In the genomic region with DNA sequence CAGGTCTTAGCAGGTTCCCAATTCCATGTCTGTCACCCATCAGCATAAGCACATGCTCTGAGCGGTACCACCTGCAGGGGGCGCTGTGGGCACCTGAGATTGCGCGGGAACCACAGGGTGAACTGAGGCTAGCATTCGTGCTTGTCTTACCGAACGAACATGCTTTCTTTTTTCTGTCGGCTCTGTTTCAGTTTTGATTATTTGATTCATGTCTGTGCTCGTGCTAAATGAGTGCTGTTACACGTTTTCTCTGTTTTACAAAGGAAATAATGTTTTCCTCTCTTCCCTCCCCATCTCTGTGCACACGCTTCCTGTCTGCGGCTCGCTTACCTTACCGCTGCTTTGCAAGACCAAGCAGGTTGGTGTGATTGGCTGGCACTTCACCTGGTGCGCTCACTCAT, we compare ENCODE assay signal across 10 mouse cellular contexts. TPM values are rescaled to one million over a fixed set of nuclear protein-coding genes. Genes with fewer than 3 reads are reported as not detected.
DNase-seq lines count a peak whose midpoint lies in the region; ATAC-seq and TF ChIP-seq lines count a peak whose summit lies in the region.
"Had no signal": no experiment of that assay in that cellular context is flagged by ENCODE, and none has a peak within 500 bp of the region (broad histone marks: within the 10 kb centered on the region; RNA-seq: fewer than 3 reads in every experiment).

No protein-coding gene starts in this region.

- TF ChIP-seq CTCF in stomach, postnatal 0 days (IDR thresholded peaks at IDR 0.05; ENCODE audit: low read depth) = peak; percentile 74

- TF ChIP-seq EP300 in stomach, postnatal 0 days (optimal IDR thresholded peaks at IDR 0.05) = no peak

- ATAC-seq in forebrain, embryonic 16.5 days = no peak
- no peak for ATAC-seq in stomach, postnatal 0 days (ENCODE audit: low FRiP score, low TSS enrichment)

- H3K4me3 ChIP-seq in forebrain, embryonic 10.5 days = no peak overlapping the region; the same call in 1 of the 2 replicates
- H3K4me3 ChIP-seq in forebrain, embryonic 16.5 days (replicated peaks; ENCODE audit: low read length) = no peak overlapping the region
- no peak overlapping the region for H3K4me3 ChIP-seq in stomach, postnatal 0 days (ENCODE audit: low read depth, low read length)
- H3K4me3 ChIP-seq: limb, embryonic 13.5 days had no signal

- H3K9me3 ChIP-seq in forebrain, embryonic 10.5 days = no peaks in the 10 kb centered on the region
- H3K9me3 ChIP-seq in forebrain, embryonic 16.5 days (ENCODE audit: control insufficient read depth, low read length) = no peaks in the 10 kb centered on the region
- H3K9me3 ChIP-seq in stomach, postnatal 0 days (ENCODE audit: control insufficient read depth, low read length) = no peaks in the 10 kb centered on the region
- H3K9me3 ChIP-seq: limb, embryonic 13.5 days had no signal

- peaks cover 95% of the 10 kb centered on the region for H3K36me3 ChIP-seq in forebrain, embryonic 10.5 days (replicated peaks)
- H3K36me3 ChIP-seq in forebrain, embryonic 16.5 days (ENCODE audit: control insufficient read depth, insufficient read depth) = peaks cover 63% of the 10 kb centered on the region
- 0 out of 2 replicates have a peak, but pooled peaks cover 3% of the 10 kb centered on the region for H3K36me3 ChIP-seq in stomach, postnatal 0 days (ENCODE audit: control insufficient read depth, insufficient read depth, low read length)

- H3K4me1 ChIP-seq in forebrain, embryonic 10.5 days = no peaks in the 10 kb centered on the region
- no peaks in the 10 kb centered on the region for H3K4me1 ChIP-seq in forebrain, embryonic 16.5 days (replicated peaks; ENCODE audit: control insufficient read depth, insufficient read depth, low read length)
- H3K4me1 ChIP-seq in stomach, postnatal 0 days (replicated peaks; ENCODE audit: control insufficient read depth, insufficient read depth) = no peaks in the 10 kb centered on the region
- H3K4me1 ChIP-seq: limb, embryonic 13.5 days had no signal

- no peak overlapping the region for H3K4me2 ChIP-seq in forebrain, embryonic 16.5 days (ENCODE audit: low read length)
- H3K4me2 ChIP-seq in stomach, postnatal 0 days (replicated peaks; ENCODE audit: low read depth) = no peak overlapping the region
- H3K4me2 ChIP-seq: limb, embryonic 13.5 days had no signal

- no peaks in the 10 kb centered on the region for H3K27me3 ChIP-seq in forebrain, embryonic 10.5 days (ENCODE audit: poor library complexity, severe bottlenecking)
- H3K27me3 ChIP-seq in forebrain, embryonic 16.5 days (replicated peaks; ENCODE audit: control insufficient read depth, insufficient read depth, low read length) = no peaks in the 10 kb centered on the region
- H3K27me3 ChIP-seq in stomach, postnatal 0 days (ENCODE audit: control insufficient read depth, insufficient read depth, low read length) = no peaks in the 10 kb centered on the region
- H3K27me3 ChIP-seq: limb, embryonic 13.5 days had no signal

- intact Hi-C loops in heart, postnatal 14 days (cut with DNase I) = no loop called here

- no peak overlapping the region for H3K27ac ChIP-seq in forebrain, embryonic 10.5 days
- no peak overlapping the region for H3K27ac ChIP-seq in forebrain, embryonic 16.5 days (ENCODE audit: low read length)
- H3K27ac ChIP-seq in stomach, postnatal 0 days (replicated peaks) = no peak overlapping the region
- H3K27ac ChIP-seq: limb, embryonic 13.5 days had no signal

- WGBS in forebrain, embryonic 10.5 days = 46% methylated on average over 15 of the region's 15 CpGs
- WGBS in forebrain, embryonic 16.5 days = 41% methylated on average over 15 of the region's 15 CpGs
- 48% methylated on average over 15 of the region's 15 CpGs for WGBS in stomach, postnatal 0 days

- no peak overlapping the region for H3K9ac ChIP-seq in forebrain, embryonic 16.5 days (replicated peaks; ENCODE audit: low read depth, low read length)
- no peak overlapping the region for H3K9ac ChIP-seq in stomach, postnatal 0 days (ENCODE audit: low read length)
- H3K9ac ChIP-seq: limb, embryonic 13.5 days had no signal

- peak; percentile 55 for DNase-seq in forebrain, embryonic 10.5 days (ENCODE audit: extremely low spot score, low spot score)
- DNase-seq in ovary, postnatal 36 days (ENCODE audit: low spot score) = peak; percentile 29
- DNase-seq in ovary, adult 18-20 months (ENCODE audit: low spot score) = no peak
- peak; percentile 82 for DNase-seq in c-Kit-positive CD71-positive TER-119-positive erythroid progenitor cells, embryonic 14.5 days (ENCODE audit: low spot score)
- peak; percentile 28 to 49 for DNase-seq in heart, postnatal 14 days
- peak; percentile 44 for DNase-seq in lung, postnatal 10 days
- peak; percentile 40 for DNase-seq in stomach, postnatal 0 days (ENCODE audit: low spot score)

RNA-seq across cellular contexts. Expression of a gene that starts 23.2 kb away (rescaled TPM):
- polyA plus RNA-seq in forebrain, embryonic 10.5 days (2016; fragmentation: Nextera tagmentation; extraction: Ambion mirVana) = 78.4 and 82.2 TPM in 2 replicates
- polyA plus RNA-seq in forebrain, embryonic 16.5 days (2015; fragmentation: Nextera tagmentation; extraction: Ambion mirVana) = 268 and 295 TPM in 2 replicates
- total RNA-seq in heart, postnatal 14 days (2021) = 1 to 10 TPM; 9.6 to 9.9 TPM
- 22.1 and 25.3 TPM in 2 replicates for polyA plus RNA-seq in stomach, postnatal 0 days (2015; fragmentation: Nextera tagmentation; extraction: Ambion mirVana)

RNA-seq across cellular contexts. Expression of a gene that starts 28.1 kb away (rescaled TPM):
- 0.77 and 0.96 TPM in 2 replicates for polyA plus RNA-seq in forebrain, embryonic 10.5 days (2016; fragmentation: Nextera tagmentation; extraction: Ambion mirVana)
- 3.0 and 4.7 TPM in 2 replicates for polyA plus RNA-seq in forebrain, embryonic 16.5 days (2015; fragmentation: Nextera tagmentation; extraction: Ambion mirVana)
- total RNA-seq in heart, postnatal 14 days (2021) = not detected
- polyA plus RNA-seq in stomach, postnatal 0 days (2015; fragmentation: Nextera tagmentation; extraction: Ambion mirVana) = 0.27 and 0.45 TPM in 2 replicates
- total RNA-seq: adrenal gland, adult 18-20 months had no signal

RNA-seq across cellular contexts. Expression of a gene that starts 44.1 kb away (rescaled TPM):
- not detected in 2 replicates for polyA plus RNA-seq in forebrain, embryonic 10.5 days (2016; fragmentation: Nextera tagmentation; extraction: Ambion mirVana)
- not detected in 2 replicates for polyA plus RNA-seq in forebrain, embryonic 16.5 days (2015; fragmentation: Nextera tagmentation; extraction: Ambion mirVana)
- total RNA-seq in heart, postnatal 14 days (2021) = not detected
- polyA plus RNA-seq in stomach, postnatal 0 days (2015; fragmentation: Nextera tagmentation; extraction: Ambion mirVana) = not detected in 2 replicates
- total RNA-seq: adrenal gland, adult 18-20 months had no signal
